Mouse (Mus musculus) olfactory bulb, adult 2 months (tissue): Measurements from ENCODE around the gene Ehd4. TPM values are rescaled to one million over a fixed set of nuclear protein-coding genes. Genes with fewer than 3 reads are reported as not detected.
A peak's percentile ranks its signal among the peaks of the same experiment; 100 is the strongest.

Experiments used
- H3K27ac ChIP-seq: fragments of 200-500 bp; 2 replicates; pipeline ENCODE4 v1.5.1; 2012; ENCODE audit warnings: low read depth, low read length; ENCODE audit not compliant: insufficient read depth
- H3K4me1 ChIP-seq: fragments of 200-500 bp; 2 replicates; pipeline ENCODE4 v1.6.1; 2012; ENCODE audit warnings: low read length; ENCODE audit not compliant: control insufficient read depth, insufficient read depth
- H3K4me3 ChIP-seq: fragments of 200-500 bp; 2 replicates; pipeline ENCODE4 v1.5.1; 2012; ENCODE audit warnings: mild to moderate bottlenecking, low read depth, low read length, moderate library complexity; ENCODE audit not compliant: insufficient read depth
- CTCF ChIP-seq: fragments of 200-500 bp; IDR thresholded peaks from 2 replicates; pipeline ENCODE4 v1.5.1; 2012; ENCODE audit warnings: low read depth, mild to moderate bottlenecking, low read length, moderate library complexity; ENCODE audit not compliant: insufficient read depth
- POLR2A ChIP-seq: fragments of 200-500 bp; IDR thresholded peaks from 2 replicates; pipeline ENCODE4 v1.6.1; 2012; ENCODE audit warnings: mild to moderate bottlenecking, low read depth, low read length, moderate library complexity; ENCODE audit not compliant: insufficient read depth
- WGBS: fragments of 180-500 bp; shearing (Covaris S2); methylation state at CpG from one replicate; pipeline ENCODE4 v1.1.7; 2018; 5-methylcytosine and 5-hydroxymethylcytosine counted together
- polyA plus RNA-seq: library from polyadenylated mRNA; stranded (reverse); fragments of >200 nt; gene quantifications from 2 replicates; pipeline ENCODE4 v1.2.4, GENCODE M21; 2012; ENCODE audit warnings: low replicate concordance; ENCODE audit not compliant: missing spikeins, insufficient read depth, insufficient read length

Ehd4 gene
- polyA plus RNA-seq, 1 experiment: not detected

- TF ChIP-seq CTCF (no peak), POLR2A (no peak)
- H3K4me3 ChIP-seq: no peak overlapping the region
- peaks cover 5% of the 10 kb centered on the region for H3K4me1 ChIP-seq
- 40% methylated on average over 1 of the region's 1 CpGs for WGBS
- 0 out of 2 replicates have a peak overlapping the region, but pooled peaks have one; percentile 3 for H3K27ac ChIP-seq
Measured at GRCm38 (mm10) chr2:120124096-120124495, 30.3 kb downstream of the Ehd4 start.

- TF ChIP-seq POLR2A (no peak), CTCF (no peak)
- H3K4me3 ChIP-seq: no peak overlapping the region
- peaks cover 3% of the 10 kb centered on the region; the same call in 1 of the 2 replicates for H3K4me1 ChIP-seq
- 77% methylated on average over 6 of the region's 6 CpGs for WGBS
- no peak overlapping the region for H3K27ac ChIP-seq
Measured at GRCm38 (mm10) chr2:120122983-120123382, 31.4 kb downstream of the Ehd4 start.

GRCm38 (mm10) chr2:120117346-120117745 is 37.1 kb downstream of the Ehd4 start:
- WGBS: 84% methylated on average over 6 of the region's 6 CpGs
- no peaks in the 10 kb centered on the region; the same call in 1 of the 2 replicates for H3K4me1 ChIP-seq
- TF ChIP-seq POLR2A: no peak
- TF ChIP-seq CTCF: no peak
- no peak overlapping the region for H3K27ac ChIP-seq
- H3K4me3 ChIP-seq: no peak overlapping the region

GRCm38 (mm10) chr2:120116362-120116761 is 38.0 kb downstream of the Ehd4 start:
- 81% methylated on average over 1 of the region's 1 CpGs for WGBS

GRCm38 (mm10) chr2:120114977-120115376 is 39.4 kb downstream of the Ehd4 start:
- no peak overlapping the region for H3K4me3 ChIP-seq
- WGBS: 77% methylated on average over 4 of the region's 4 CpGs
- no peak overlapping the region for H3K27ac ChIP-seq
- no peaks in the 10 kb centered on the region; the same call in 1 of the 2 replicates for H3K4me1 ChIP-seq
- no peak for TF ChIP-seq CTCF
- no peak for TF ChIP-seq POLR2A

More at GRCm38 (mm10) chr2:120116362-120116761, 38.0 kb downstream of the Ehd4 start:
- no peak for TF ChIP-seq POLR2A
- no peak for TF ChIP-seq CTCF
- Histone ChIP-seq H3K4me3 (no peak overlapping the region), H3K4me1 (no peaks in the 10 kb centered on the region; the same call in 1 of the 2 replicates), H3K27ac (no peak overlapping the region)

- 84% methylated on average over 3 of the region's 3 CpGs for WGBS
- H3K27ac ChIP-seq: no peak overlapping the region
- H3K4me3 ChIP-seq: no peak overlapping the region
- TF ChIP-seq CTCF (no peak), POLR2A (no peak)
- no peaks in the 10 kb centered on the region; the same call in 1 of the 2 replicates for H3K4me1 ChIP-seq
Measured at GRCm38 (mm10) chr2:120113963-120114362, 40.4 kb downstream of the Ehd4 start.

GRCm38 (mm10) chr2:120113476-120113875 is 40.9 kb downstream of the Ehd4 start:
- H3K4me1 ChIP-seq: no peaks in the 10 kb centered on the region; the same call in 1 of the 2 replicates
- H3K4me3 ChIP-seq: no peak overlapping the region
- TF ChIP-seq POLR2A (no peak), CTCF (no peak)
- H3K27ac ChIP-seq: no peak overlapping the region
- WGBS: 82% methylated on average over 6 of the region's 6 CpGs

- WGBS: 77% methylated on average over 4 of the region's 4 CpGs
- Histone ChIP-seq H3K27ac (no peak overlapping the region), H3K4me1 (no peaks in the 10 kb centered on the region; the same call in 1 of the 2 replicates), H3K4me3 (no peak overlapping the region)
- TF ChIP-seq POLR2A (no peak), CTCF (no peak)
Measured at GRCm38 (mm10) chr2:120111596-120111995, 42.8 kb downstream of the Ehd4 start.

- H3K4me3 ChIP-seq: no peak overlapping the region
- no peak for TF ChIP-seq POLR2A
- TF ChIP-seq CTCF: no peak
- no peak overlapping the region for H3K27ac ChIP-seq
- H3K4me1 ChIP-seq: no peaks in the 10 kb centered on the region; the same call in 1 of the 2 replicates
- 74% methylated on average over 3 of the region's 3 CpGs for WGBS
Measured at GRCm38 (mm10) chr2:120111172-120111571, 43.2 kb downstream of the Ehd4 start.
